Mouse (Mus musculus) adrenal gland, postnatal 25 days (tissue): ENCODE measurements around the gene Rnf130. TPM values are rescaled to one million over a fixed set of nuclear protein-coding genes. Genes with fewer than 3 reads are reported as not detected.

Experiments used
- DNase-seq: peaks from one replicate; pipeline ENCODE4 v3.0.0; 2021; ENCODE audit warnings: mixed read lengths
- total RNA-seq: library from RNA; stranded (reverse); gene quantifications from 2 replicates; pipeline ENCODE4 v1.2.3, GENCODE M21; 2021

Gene Rnf130
- total RNA-seq, 1 experiment from 2014 or later = 83.7 TPM

- no peak for DNase-seq
These were observed 775 bp downstream of the Rnf130 start for GRCm38 (mm10) chr11:50025721-50026520.

GRCm38 (mm10) chr11:50026521-50027090, 1.5 kb downstream of the Rnf130 start:
- DNase-seq = no peak

- DNase-seq = no peak
These were observed 3.3 kb downstream of the Rnf130 start for GRCm38 (mm10) chr11:50028416-50028815.

GRCm38 (mm10) chr11:50034155-50034554, 9.0 kb downstream of the Rnf130 start:
- DNase-seq = no peak

GRCm38 (mm10) chr11:50035726-50036125, 10.6 kb downstream of the Rnf130 start:
- no peak for DNase-seq

- DNase-seq = no peak
These were observed 11.8 kb downstream of the Rnf130 start for GRCm38 (mm10) chr11:50036781-50037460.

- no peak for DNase-seq
These were observed 13.6 kb downstream of the Rnf130 start for GRCm38 (mm10) chr11:50038757-50039156.

- no peak for DNase-seq
These were observed 16.0 kb downstream of the Rnf130 start for GRCm38 (mm10) chr11:50041148-50041547.

GRCm38 (mm10) chr11:50042345-50042997, 17.3 kb downstream of the Rnf130 start:
- DNase-seq = no peak

- DNase-seq = no peak
These were observed 19.3 kb downstream of the Rnf130 start for GRCm38 (mm10) chr11:50044454-50044853.

- no peak for DNase-seq
These were observed 22.5 kb downstream of the Rnf130 start for GRCm38 (mm10) chr11:50047610-50048009.

GRCm38 (mm10) chr11:50048115-50048514, 23.0 kb downstream of the Rnf130 start:
- DNase-seq = no peak

GRCm38 (mm10) chr11:50050392-50050791, 25.2 kb downstream of the Rnf130 start:
- DNase-seq = no peak

GRCm38 (mm10) chr11:50057713-50058112, 32.6 kb downstream of the Rnf130 start:
- DNase-seq = no peak

GRCm38 (mm10) chr11:50058277-50058676, 33.1 kb downstream of the Rnf130 start:
- DNase-seq = no peak

- DNase-seq = no peak
These were observed 33.9 kb downstream of the Rnf130 start for GRCm38 (mm10) chr11:50059045-50059444.

GRCm38 (mm10) chr11:50062116-50062515, 37.0 kb downstream of the Rnf130 start:
- peak; percentile 5 for DNase-seq

- DNase-seq = no peak
These were observed 40.9 kb downstream of the Rnf130 start for GRCm38 (mm10) chr11:50066088-50066487.

- DNase-seq = peak; percentile 74
These were observed 48.7 kb downstream of the Rnf130 start for GRCm38 (mm10) chr11:50073830-50074229.

- DNase-seq = no peak
These were observed 51.6 kb downstream of the Rnf130 start for GRCm38 (mm10) chr11:50076756-50077155.

- no peak for DNase-seq
These were observed 56.4 kb downstream of the Rnf130 start for GRCm38 (mm10) chr11:50081365-50082190.

GRCm38 (mm10) chr11:50086211-50086610, 61.1 kb downstream of the Rnf130 start:
- DNase-seq = no peak
